Mouse (Mus musculus): ENCODE measurements at regions not wholly inside any gene's neighbourhood (a gene's known extent, or its start where the extent isn't known, plus 50 kb on each side); places are given as distances from the start of the nearest gene placed in this dataset.

GRCm38 (mm10) chr13:7790069-7790468 is 412.6 kb upstream of the Adarb2 start:
- no peak for TF ChIP-seq POLR2A (IDR thresholded peaks at IDR 0.05; ENCODE audit: extremely low read depth, insufficient read depth, low read length)
- TF ChIP-seq CTCF (IDR thresholded peaks at IDR 0.05; ENCODE audit: low read depth, low read length) = no peak

All from liver, adult 2 months (tissue).